Mouse (Mus musculus) bone marrow macrophage, adult 2 months (primary cell): ENCODE measurements around the gene Plbd2.

ENCODE experiments used
- CTCF ChIP-seq: IDR thresholded peaks from 2 replicates; pipeline ENCODE4 v1.5.1; 2012; ENCODE audit warnings: low read depth, mild to moderate bottlenecking, low read length, moderate library complexity
- POLR2A ChIP-seq: IDR thresholded peaks from 2 replicates; pipeline ENCODE4 v1.6.1; 2012; ENCODE audit warnings: mild to moderate bottlenecking, low read depth, low read length, borderline replicate concordance

DNA sequence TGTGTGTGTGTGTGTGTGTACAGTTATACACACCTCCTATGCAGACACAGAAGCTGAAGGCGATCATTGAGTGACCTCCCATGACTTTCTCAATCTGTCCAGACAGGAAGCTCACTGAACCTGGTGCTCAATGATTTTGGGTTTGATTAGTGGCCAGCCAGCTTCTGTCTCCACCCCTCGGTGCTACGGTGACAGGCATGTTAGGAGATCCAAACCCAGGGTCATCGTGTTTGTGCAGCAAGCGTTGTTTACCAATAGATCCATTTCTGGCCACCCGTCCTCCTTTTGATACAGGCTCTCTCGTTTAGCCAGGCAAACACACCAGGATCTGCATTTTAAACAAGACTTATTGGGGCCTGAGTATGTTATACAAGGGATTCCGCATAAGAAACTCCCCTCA, 28.2 kb upstream of the Plbd2 start:
- no peak for TF ChIP-seq CTCF
- no peak for TF ChIP-seq POLR2A
